Mouse (Mus musculus) midbrain, embryonic 10.5 days (tissue): Measurements from ENCODE around the gene Gpr183. TPM values are rescaled to one million over a fixed set of nuclear protein-coding genes. Genes with fewer than 3 reads are reported as not detected.

Experiments used
- DNase-seq: peaks from one replicate; pipeline ENCODE4 v3.0.0-alpha.2; 2017; ENCODE audit warnings: low spot score
- H3K27ac ChIP-seq: fragments of 300-500 bp; sonication (generic); replicated peaks from 2 replicates; pipeline ENCODE4 v1.5.1; 2016; ENCODE audit warnings: mild to moderate bottlenecking
- H3K27me3 ChIP-seq: fragments of 300-500 bp; sonication (generic); 2 replicates; pipeline ENCODE4 v1.6.1; 2016; ENCODE audit warnings: low read depth, mild to moderate bottlenecking; ENCODE audit not compliant: poor library complexity, severe bottlenecking
- H3K36me3 ChIP-seq: fragments of 300-500 bp; sonication (generic); 2 replicates; pipeline ENCODE4 v1.6.1; 2016; ENCODE audit warnings: mild to moderate bottlenecking, moderate library complexity
- H3K4me1 ChIP-seq: fragments of 300-500 bp; sonication (generic); 2 replicates; pipeline ENCODE4 v1.6.1; 2016
- H3K4me3 ChIP-seq: fragments of 300-500 bp; sonication (generic); 2 replicates; pipeline ENCODE4 v1.5.1; 2016; ENCODE audit warnings: mild to moderate bottlenecking, moderate library complexity
- H3K9me3 ChIP-seq: fragments of 300-500 bp; sonication (generic); replicated peaks from 2 replicates; pipeline ENCODE4 v1.6.1; 2016; ENCODE audit warnings: mild to moderate bottlenecking
- WGBS: fragments of 180-500 bp; shearing (Covaris S2); methylation state at CpG from one replicate; pipeline ENCODE4 v1.1.7; 2016; 5-methylcytosine and 5-hydroxymethylcytosine counted together
- polyA plus RNA-seq: library from polyadenylated mRNA; unstranded; fragments of >200 nt; fragmentation: Nextera tagmentation; extraction: Ambion mirVana; gene quantifications from 2 replicates; pipeline ENCODE4 v1.2.1, GENCODE M21; 2016

Gene Gpr183
- polyA plus RNA-seq, 1 experiment from 2014 or later, result 1.9 TPM

DNA sequence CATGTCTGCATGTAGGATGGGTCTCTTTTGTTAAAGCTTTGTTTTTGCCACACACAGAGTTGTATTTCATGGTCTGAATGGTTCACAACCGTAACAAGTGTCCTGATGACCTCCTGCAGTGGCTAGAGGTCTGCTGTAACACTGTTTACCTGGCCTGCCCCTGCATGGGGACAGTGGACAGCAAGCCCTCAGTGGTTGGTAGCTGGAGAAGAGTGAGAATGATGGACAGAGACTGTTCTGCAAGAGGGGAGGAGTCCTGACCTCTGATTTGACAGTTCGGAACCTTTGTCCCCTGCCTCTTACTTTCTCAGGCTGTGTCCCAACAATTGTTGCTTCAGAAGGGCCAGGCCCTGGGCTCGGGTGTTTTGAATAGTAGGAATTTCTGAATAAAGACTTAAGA, 46.7 kb downstream of the Gpr183 start:
- Histone ChIP-seq H3K4me3 (no peak overlapping the region), H3K4me1 (no peaks in the 10 kb centered on the region), H3K36me3 (peaks cover 36% of the 10 kb centered on the region), H3K9me3 (no peaks in the 10 kb centered on the region), H3K27me3 (no peaks in the 10 kb centered on the region), H3K27ac (no peak overlapping the region)
- DNase-seq, result no peak
- WGBS, result 83% methylated on average over 3 of the region's 3 CpGs

DNA sequence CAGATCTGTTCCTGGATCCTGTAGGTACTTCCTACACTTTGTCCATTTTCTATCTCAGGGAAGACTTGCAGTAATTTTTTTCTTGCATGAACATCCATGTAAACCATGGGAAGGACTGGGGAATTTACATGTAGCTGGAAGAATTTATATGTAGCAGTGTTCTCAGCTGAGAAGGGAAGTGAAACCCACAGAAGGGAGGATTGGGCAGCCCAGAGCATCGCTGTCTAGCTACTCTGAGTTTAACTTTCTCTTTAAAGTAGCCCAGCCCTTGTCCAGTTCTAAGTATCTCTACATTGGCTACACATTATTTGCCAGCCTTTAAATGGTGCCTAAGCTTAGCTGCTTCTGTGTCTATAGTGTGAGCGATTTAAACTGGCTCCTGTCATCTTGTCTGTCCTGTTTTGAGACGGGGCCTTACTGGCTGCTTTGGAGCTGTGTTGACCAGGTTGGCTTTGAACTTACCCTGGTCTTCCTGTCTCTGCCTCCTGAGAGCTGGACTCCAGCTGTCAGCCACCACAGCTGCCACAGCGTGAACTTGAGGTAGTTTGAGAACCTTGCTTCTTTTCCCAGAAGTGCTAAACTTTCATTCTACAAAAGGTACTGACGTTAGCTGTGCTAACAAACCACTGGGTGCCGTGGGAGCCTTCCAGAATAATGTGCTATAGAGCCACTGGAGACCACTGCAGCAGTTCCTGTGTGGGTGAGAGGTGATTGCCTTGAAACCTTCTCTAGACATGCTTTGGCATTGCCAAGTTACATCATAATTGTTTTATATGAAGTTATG, 48.5 kb downstream of the Gpr183 start:
- H3K36me3 ChIP-seq, result peaks cover 53% of the 10 kb centered on the region
- WGBS, result 87% methylated on average over 6 of the region's 6 CpGs

DNA sequence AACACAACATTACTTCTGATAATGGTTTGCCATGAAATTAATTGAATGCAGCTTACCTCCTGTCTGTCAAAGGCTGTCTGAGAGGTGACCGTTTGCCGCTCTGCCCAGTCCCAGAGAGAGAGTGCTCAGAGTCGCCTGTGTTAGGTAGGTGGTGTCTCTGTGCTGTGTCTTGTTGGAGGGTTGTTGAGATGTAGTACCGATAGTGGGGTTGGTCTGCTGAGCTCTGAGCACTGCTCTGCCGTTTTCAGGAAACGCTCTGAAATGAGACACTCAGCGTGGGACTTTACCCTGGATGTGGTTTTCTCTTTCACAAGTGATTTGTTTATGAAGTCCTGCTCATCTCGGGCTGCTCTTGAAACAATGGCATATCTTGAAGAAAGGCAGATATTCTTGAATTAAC, 49.4 kb downstream of the Gpr183 start, which contains the start of gene Gpr18:
TSS of gene Gpr18 (minus strand) at position 161 of the 400 bp plus-strand sequence.
- Histone ChIP-seq H3K36me3 (peaks cover 61% of the 10 kb centered on the region), H3K4me1 (no peaks in the 10 kb centered on the region), H3K4me3 (no peak within 1 kb of the TSS), H3K9me3 (no peaks in the 10 kb centered on the region), H3K27me3 (no peaks in the 10 kb centered on the region), H3K27ac (no peak within 1 kb of the TSS)
- DNase-seq, result no peak
- 85% methylated on average over 8 of the region's 8 CpGs for WGBS

More for the DNA sequence above, 48.5 kb downstream of the Gpr183 start:
- H3K4me1 ChIP-seq, result no peaks in the 10 kb centered on the region
- no peak overlapping the region for H3K4me3 ChIP-seq
- no peaks in the 10 kb centered on the region for H3K9me3 ChIP-seq
- H3K27ac ChIP-seq, result no peak overlapping the region
- DNase-seq, result no peak
- no peaks in the 10 kb centered on the region for H3K27me3 ChIP-seq

DNA sequence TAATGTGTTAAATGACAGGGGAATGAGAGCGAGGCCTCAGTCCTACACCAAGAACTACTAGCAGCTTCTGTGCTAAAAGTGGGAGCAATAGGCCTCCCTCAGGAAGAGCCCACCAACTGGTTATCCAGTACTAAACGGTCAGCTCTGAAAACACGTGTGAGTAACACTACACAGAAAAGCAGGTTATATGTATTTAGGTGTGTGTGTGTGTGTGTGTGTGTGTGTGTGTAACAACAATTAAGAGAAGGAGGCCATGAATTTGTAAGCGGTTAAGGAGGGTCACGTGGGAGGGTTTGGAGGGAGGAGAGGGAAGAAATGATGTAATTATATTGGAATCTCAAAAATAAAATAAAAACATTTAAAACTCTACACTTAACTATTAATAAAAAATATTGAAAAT, 49.9 kb downstream of the Gpr183 start:
- WGBS, result 92% methylated on average over 5 of the region's 5 CpGs
- H3K36me3 ChIP-seq, result peaks cover 61% of the 10 kb centered on the region

DNA sequence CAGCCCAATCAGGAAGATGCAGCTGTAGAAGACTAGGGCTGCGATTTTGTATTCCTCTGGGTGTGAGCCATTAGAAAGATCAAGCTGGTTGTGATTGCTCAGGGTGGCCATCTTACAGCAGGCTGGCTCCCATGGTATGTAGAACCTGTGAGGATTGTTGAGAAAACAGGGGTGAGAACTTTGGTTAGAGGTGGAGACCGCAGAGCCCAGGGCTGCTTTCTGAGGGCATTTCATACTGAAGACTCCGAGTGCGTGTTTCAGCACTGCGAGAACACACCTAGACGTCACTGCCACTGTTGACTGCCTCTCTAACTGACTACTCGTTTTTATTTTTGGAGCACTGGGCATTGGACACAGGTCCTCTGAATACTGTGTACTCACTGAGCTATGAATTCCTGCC, 52.5 kb downstream of the Gpr183 start:
- Histone ChIP-seq H3K36me3 (peaks cover 74% of the 10 kb centered on the region), H3K4me1 (no peaks in the 10 kb centered on the region)
- 92% methylated on average over 7 of the region's 7 CpGs for WGBS

More for the DNA sequence above, 49.9 kb downstream of the Gpr183 start:
- Histone ChIP-seq H3K4me3 (no peak overlapping the region), H3K4me1 (no peaks in the 10 kb centered on the region), H3K27me3 (no peaks in the 10 kb centered on the region), H3K27ac (no peak overlapping the region), H3K9me3 (no peaks in the 10 kb centered on the region)
- no peak for DNase-seq

DNA sequence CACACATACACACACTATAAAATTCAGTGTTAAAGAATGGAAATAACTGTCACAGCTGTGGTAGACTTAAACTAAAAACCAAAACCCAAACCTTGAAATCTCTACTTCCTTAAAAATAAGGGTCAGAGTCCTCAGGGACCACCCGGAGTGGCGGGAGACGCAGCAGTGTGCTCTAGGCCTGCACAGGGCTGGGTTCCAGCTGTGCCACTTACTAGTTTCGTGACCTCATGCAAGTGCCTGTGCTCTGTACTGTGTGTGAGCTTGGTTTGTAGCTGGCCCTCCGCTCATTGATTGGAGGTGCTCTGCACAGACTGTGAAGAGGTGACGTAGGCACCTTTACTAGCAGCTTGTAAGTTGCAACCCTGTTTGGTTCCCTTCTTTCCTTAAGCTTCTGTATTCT, 55.1 kb downstream of the Gpr183 start:
- Histone ChIP-seq H3K36me3 (peaks cover 73% of the 10 kb centered on the region), H3K27me3 (no peaks in the 10 kb centered on the region), H3K4me1 (no peaks in the 10 kb centered on the region), H3K9me3 (no peaks in the 10 kb centered on the region), H3K4me3 (no peak overlapping the region), H3K27ac (no peak overlapping the region)
- DNase-seq, result no peak
- WGBS, result 92% methylated on average over 6 of the region's 6 CpGs

More for the DNA sequence above, 52.5 kb downstream of the Gpr183 start:
- Histone ChIP-seq H3K9me3 (no peaks in the 10 kb centered on the region), H3K27ac (no peak overlapping the region), H3K27me3 (no peaks in the 10 kb centered on the region), H3K4me3 (no peak overlapping the region)
- no peak for DNase-seq

DNA sequence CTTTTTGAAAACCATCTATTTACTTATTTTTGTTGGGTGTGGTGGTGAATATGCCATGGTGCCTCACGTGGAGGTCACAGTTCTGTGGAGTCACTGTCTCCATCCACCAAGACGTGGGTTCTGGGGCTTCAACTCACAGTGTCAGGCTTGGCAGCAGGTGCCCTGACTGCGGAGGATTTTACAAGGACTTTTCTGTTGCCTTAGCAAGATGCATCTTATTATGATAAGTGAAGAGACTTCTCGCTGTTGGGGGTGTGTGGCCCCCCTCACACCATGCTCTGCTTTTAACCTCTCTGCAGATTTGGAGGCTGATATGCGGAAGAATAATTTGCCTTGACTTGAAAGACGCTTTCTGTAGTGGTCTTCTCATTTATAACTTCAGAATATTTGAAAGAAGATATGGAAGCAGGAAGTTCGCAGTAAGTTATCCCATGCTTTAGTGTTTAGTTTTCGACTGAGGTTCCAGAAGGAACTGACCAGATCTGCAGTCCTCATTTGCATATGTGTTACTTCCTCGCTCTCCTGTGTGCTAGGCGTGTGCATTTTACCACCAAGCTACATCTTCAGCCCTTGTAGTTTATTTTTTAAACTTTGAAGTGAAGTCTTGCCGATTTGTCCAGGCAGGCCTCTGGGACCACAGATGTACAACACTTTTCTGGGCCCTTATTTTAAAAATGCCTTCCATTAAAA, 57.9 kb downstream of the Gpr183 start:
- Histone ChIP-seq H3K27me3 (no peaks in the 10 kb centered on the region), H3K27ac (no peak overlapping the region), H3K4me3 (no peak overlapping the region), H3K4me1 (no peaks in the 10 kb centered on the region), H3K9me3 (no peaks in the 10 kb centered on the region), H3K36me3 (peaks cover 63% of the 10 kb centered on the region)
- WGBS, result 90% methylated on average over 11 of the region's 11 CpGs
- no peak for DNase-seq

DNA sequence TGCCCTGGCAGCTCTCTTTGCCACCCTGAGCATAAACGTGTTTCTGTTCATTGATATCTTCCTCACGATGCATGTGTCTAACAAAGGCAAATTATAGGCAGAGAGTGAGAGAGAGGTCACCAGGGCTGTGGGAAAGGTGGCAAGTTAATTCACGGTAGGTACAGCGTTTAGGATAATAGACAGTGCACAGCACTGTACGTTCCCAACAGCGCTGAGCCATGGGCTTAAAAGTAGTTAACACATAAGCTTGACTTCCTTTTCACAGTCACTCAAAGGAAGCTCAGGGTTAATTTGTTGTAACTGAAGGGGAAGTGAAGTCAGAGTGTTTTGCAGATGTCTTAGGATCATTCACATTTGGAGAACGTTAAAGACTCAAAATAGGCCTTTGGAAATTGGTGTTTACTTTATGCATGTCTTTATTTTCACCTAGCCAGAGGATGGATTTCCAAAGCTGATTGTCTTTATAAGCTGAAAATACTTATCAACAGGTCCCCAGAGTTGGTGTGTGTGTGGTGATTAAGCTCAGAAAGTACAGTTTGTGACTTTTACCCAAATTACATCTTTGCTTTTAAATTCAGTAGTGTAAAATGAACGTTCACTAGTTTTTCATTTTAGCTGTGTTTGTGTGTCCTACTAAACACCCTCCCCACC, 58.5 kb downstream of the Gpr183 start:
- 91% methylated on average over 8 of the region's 8 CpGs for WGBS
- no peak for DNase-seq
- no peaks in the 10 kb centered on the region for H3K27me3 ChIP-seq
- H3K36me3 ChIP-seq, result peaks cover 62% of the 10 kb centered on the region
- H3K27ac ChIP-seq, result no peak overlapping the region
- H3K9me3 ChIP-seq, result no peaks in the 10 kb centered on the region
- no peak overlapping the region for H3K4me3 ChIP-seq
- no peaks in the 10 kb centered on the region for H3K4me1 ChIP-seq

DNA sequence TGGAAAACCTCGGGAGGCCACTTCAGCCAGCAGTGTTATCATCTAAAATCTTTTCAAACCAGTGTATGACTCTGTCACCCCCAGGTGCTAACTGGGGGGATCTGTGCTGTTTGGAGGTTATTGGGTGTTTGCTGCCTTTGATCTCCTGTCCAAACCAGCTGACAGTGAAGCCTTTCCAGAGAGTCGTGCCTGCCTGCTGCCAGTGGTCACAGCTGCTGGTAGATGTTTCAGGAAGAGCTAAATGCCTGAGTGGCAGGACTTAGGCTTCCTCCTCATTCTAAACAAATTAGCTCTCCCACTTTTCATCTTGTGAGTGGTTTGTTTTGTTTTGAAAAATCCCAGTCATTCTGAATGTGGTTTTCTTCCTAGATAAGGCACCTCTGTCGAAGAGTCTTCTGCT, 60.2 kb downstream of the Gpr183 start:
- no peak overlapping the region for H3K27ac ChIP-seq
- no peak for DNase-seq
- H3K27me3 ChIP-seq, result no peaks in the 10 kb centered on the region
- H3K4me1 ChIP-seq, result no peaks in the 10 kb centered on the region
- 71% methylated on average over 3 of the region's 3 CpGs for whole genome bisulfite sequencing
- H3K4me3 ChIP-seq, result no peak overlapping the region
- peaks cover 46% of the 10 kb centered on the region for H3K36me3 ChIP-seq
- H3K9me3 ChIP-seq, result no peaks in the 10 kb centered on the region

DNA sequence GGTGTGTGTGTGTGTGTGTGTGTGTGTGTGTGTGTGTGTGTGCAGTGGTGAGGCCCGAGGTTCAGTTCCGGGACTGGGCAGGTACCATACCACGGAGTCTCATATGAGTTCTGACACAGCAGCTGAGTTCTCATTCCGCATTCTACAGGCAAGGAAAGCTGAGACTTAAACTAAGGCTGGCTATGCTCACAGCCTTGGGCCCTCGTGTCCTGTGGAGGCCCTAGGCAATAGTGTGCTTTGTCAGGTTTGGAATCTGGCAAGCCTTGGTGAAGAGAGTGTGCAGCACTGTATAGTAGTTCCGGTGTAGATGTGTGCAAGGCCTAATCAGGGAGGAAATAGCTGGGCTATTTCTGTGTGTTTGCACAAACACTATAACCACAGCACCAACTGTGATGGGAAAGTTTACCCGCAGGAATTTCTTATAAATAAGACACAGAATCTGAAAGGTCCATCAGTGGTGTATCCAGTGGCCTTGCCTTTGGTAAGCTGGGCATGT, 61.6 kb downstream of the Gpr183 start:
- Histone ChIP-seq H3K9me3 (no peaks in the 10 kb centered on the region), H3K4me1 (no peaks in the 10 kb centered on the region), H3K4me3 (no peak overlapping the region), H3K27me3 (no peaks in the 10 kb centered on the region), H3K36me3 (peaks cover 35% of the 10 kb centered on the region), H3K27ac (no peak overlapping the region)
- WGBS, result 91% methylated on average over 7 of the region's 7 CpGs
- DNase-seq, result no peak
